Mouse (Mus musculus) embryonic stem cell, embryonic (primary cell): ENCODE data around the gene Cdc27.

ENCODE experiments used
- CTCF ChIA-PET, 4 experiments: fragments of 300-600 bp in 2 of 4; fragments of 350-600 bp in 2 of 4; sonication (Branson Sonifier 250); formaldehyde crosslinking; loops; one replicate each; lab custom pipeline; 2022; ENCODE audit warnings: inconsistent platforms in 2 of 4; lab: Charles Lee
- POLR2A ChIA-PET, 4 experiments: fragments of 300-600 bp in 2 of 4; fragments of 350-600 bp in 2 of 4; sonication (Branson Sonifier 250); formaldehyde crosslinking; loops; one replicate each; lab custom pipeline; 2022; ENCODE audit warnings: antibody characterized with exemption in 4 of 4, inconsistent platforms in 1 of 4; lab: Charles Lee

The Cdc27 gene

GRCm38 (mm10) chr11:104550406-104550974 is at the start of gene Cdc27, which contains the start of gene Myl4:
Cdc27 (minus strand) TSS chr11:104550620.
Myl4 (plus strand) TSS chr11:104550663.
- ChIA-PET CTCF (no interaction called here), POLR2A (interaction anchor here in 3 of 4 experiments (0.5 to 2.1 kb wide), 13 partner anchors 9 to 563 kb away, joined by 3 to 10 read pairs (median 4); no protein-coding TSS in a partner anchor)

- CTCF ChIA-PET: interaction anchor here in 2 of 4 experiments (0.6 to 1.2 kb wide), 3 partner anchors 8 to 10 kb away, joined by 3 to 4 read pairs (median 3); partner anchors contain the start of gene Itgb3 (in 1 of the 2)
- POLR2A ChIA-PET: interaction anchor here in 3 of 4 experiments (0.6 to 5.0 kb wide), 4 partner anchors 9 to 329 kb away, joined by 3 to 20 read pairs (median 3); partner anchors contain the start of gene Itgb3 (in 1 of the 3)
Measured at GRCm38 (mm10) chr11:104599265-104599945, 49.0 kb upstream of the Cdc27 start.

- ChIA-PET CTCF (interaction anchor here in 1 of 4 experiments (0.8 kb wide), 1 partner anchor 11 kb away, joined by 3 read pairs; no protein-coding TSS in a partner anchor), POLR2A (interaction anchor here in 3 of 4 experiments (0.5 to 5.0 kb wide), 5 partner anchors 9 to 53 kb away, joined by 3 to 20 read pairs (median 4); partner anchors contain the start of gene Itgb3 (in 2 of the 3))
Measured at GRCm38 (mm10) chr11:104596365-104596764, 45.9 kb upstream of the Cdc27 start.

- CTCF ChIA-PET: interaction anchor here in 2 of 4 experiments (0.6 to 0.7 kb wide), 2 partner anchors 9 to 115 kb away, joined by 3 to 5 read pairs; no protein-coding TSS in a partner anchor
- POLR2A ChIA-PET: interaction anchor here in 1 of 4 experiments (0.7 kb wide), 1 partner anchor 93 kb away, joined by 3 read pairs; no protein-coding TSS in a partner anchor
Measured at GRCm38 (mm10) chr11:104592066-104592835, 41.8 kb upstream of the Cdc27 start.

GRCm38 (mm10) chr11:104590148-104590547 is 39.7 kb upstream of the Cdc27 start:
- POLR2A ChIA-PET: interaction anchor here in 2 of 4 experiments (0.5 to 1.6 kb wide), 5 partner anchors 11 to 1681 kb away, joined by 3 to 9 read pairs (median 3); no protein-coding TSS in a partner anchor
- CTCF ChIA-PET: interaction anchor here (0.6 to 1.8 kb wide), 24 partner anchors 8 to 720 kb away, joined by 3 to 8 read pairs (median 3); partner anchors contain the start of genes Mettl2 (in 2 of the 4) and Itgb3 (in 1 of the 4)

- ChIA-PET POLR2A (interaction anchor here in 3 of 4 experiments (0.6 to 1.6 kb wide), 4 partner anchors 11 to 116 kb away, joined by 3 to 9 read pairs (median 4); no protein-coding TSS in a partner anchor), CTCF (interaction anchor here (0.5 to 1.8 kb wide), 16 partner anchors 8 to 536 kb away, joined by 3 to 10 read pairs (median 4); partner anchors contain the start of gene Mettl2 (in 1 of the 4))
Measured at GRCm38 (mm10) chr11:104589570-104589969, 39.1 kb upstream of the Cdc27 start.

GRCm38 (mm10) chr11:104588513-104588912 is 38.1 kb upstream of the Cdc27 start:
- POLR2A ChIA-PET: interaction anchor here in 1 of 4 experiments (0.6 to 1.6 kb wide), 2 partner anchors 19 to 256 kb away, joined by 3 read pairs; partner anchors contain the start of gene Itgb3
- CTCF ChIA-PET: no interaction called here

GRCm38 (mm10) chr11:104587904-104588303 is 37.5 kb upstream of the Cdc27 start:
- CTCF ChIA-PET: no interaction called here
- POLR2A ChIA-PET: interaction anchor here in 1 of 4 experiments (0.6 to 1.6 kb wide), 3 partner anchors 9 to 257 kb away, joined by 3 read pairs; partner anchors contain the start of gene Itgb3

- POLR2A ChIA-PET: interaction anchor here in 3 of 4 experiments (0.5 to 1.4 kb wide), 10 partner anchors 8 to 297 kb away, joined by 3 to 12 read pairs (median 4); no protein-coding TSS in a partner anchor
Measured at GRCm38 (mm10) chr11:104585495-104585894, 35.1 kb upstream of the Cdc27 start.

GRCm38 (mm10) chr11:104582630-104583364 is 32.4 kb upstream of the Cdc27 start:
- ChIA-PET CTCF (interaction anchor here in 1 of 4 experiments (0.6 kb wide), 2 partner anchors 72 to 531 kb away, joined by 3 to 4 read pairs; no protein-coding TSS in a partner anchor), POLR2A (interaction anchor here in 2 of 4 experiments (0.8 to 1.7 kb wide), 6 partner anchors 33 to 294 kb away, joined by 3 to 4 read pairs (median 3); partner anchors contain the start of genes Cdc27 (in 1 of the 2) and Myl4 (in 1 of the 2))

More at GRCm38 (mm10) chr11:104585495-104585894, 35.1 kb upstream of the Cdc27 start:
- CTCF ChIA-PET: interaction anchor here (0.6 to 1.9 kb wide), 12 partner anchors 10 to 822 kb away, joined by 3 to 13 read pairs (median 3); no protein-coding TSS in a partner anchor

GRCm38 (mm10) chr11:104582308-104582606 is 31.8 kb upstream of the Cdc27 start:
- ChIA-PET CTCF (interaction anchor here in 2 of 4 experiments (0.6 to 2.5 kb wide), 3 partner anchors 8 to 592 kb away, joined by 3 to 8 read pairs (median 8); no protein-coding TSS in a partner anchor), POLR2A (interaction anchor here in 1 of 4 experiments (0.9 to 1.0 kb wide), 2 partner anchors 25 to 32 kb away, joined by 3 to 4 read pairs; partner anchors contain the start of genes Cdc27 and Myl4)

- CTCF ChIA-PET: interaction anchor here in 3 of 4 experiments (0.5 to 2.5 kb wide), 5 partner anchors 8 to 592 kb away, joined by 3 to 8 read pairs (median 8); partner anchors contain the start of gene Itgb3 (in 1 of the 3)
Measured at GRCm38 (mm10) chr11:104581446-104582307, 31.3 kb upstream of the Cdc27 start.

GRCm38 (mm10) chr11:104580606-104581005 is 30.2 kb upstream of the Cdc27 start:
- CTCF ChIA-PET: interaction anchor here in 1 of 4 experiments (2.5 kb wide), 1 partner anchor 9 kb away, joined by 8 read pairs; no protein-coding TSS in a partner anchor

More at GRCm38 (mm10) chr11:104581446-104582307, 31.3 kb upstream of the Cdc27 start:
- POLR2A ChIA-PET: interaction anchor here in 2 of 4 experiments (0.9 to 1.3 kb wide), 3 partner anchors 9 to 25 kb away, joined by 3 read pairs; no protein-coding TSS in a partner anchor

GRCm38 (mm10) chr11:104580091-104580490 is 29.7 kb upstream of the Cdc27 start:
- CTCF ChIA-PET: interaction anchor here in 2 of 4 experiments (0.7 to 2.5 kb wide), 2 partner anchors 9 to 10 kb away, joined by 5 to 8 read pairs; no protein-coding TSS in a partner anchor
- POLR2A ChIA-PET: interaction anchor here in 2 of 4 experiments (0.5 to 1.3 kb wide), 3 partner anchors 20 to 558 kb away, joined by 3 read pairs; no protein-coding TSS in a partner anchor

More at GRCm38 (mm10) chr11:104580606-104581005, 30.2 kb upstream of the Cdc27 start:
- POLR2A ChIA-PET: interaction anchor here in 2 of 4 experiments (0.5 to 1.3 kb wide), 3 partner anchors 19 to 558 kb away, joined by 3 read pairs; no protein-coding TSS in a partner anchor

GRCm38 (mm10) chr11:104579575-104579974 is 29.2 kb upstream of the Cdc27 start:
- POLR2A ChIA-PET: interaction anchor here in 2 of 4 experiments (0.6 to 1.1 kb wide), 2 partner anchors 28 to 77 kb away, joined by 3 to 4 read pairs; partner anchors contain the start of gene Itgb3 (in 1 of the 2)
- CTCF ChIA-PET: interaction anchor here in 1 of 4 experiments (0.7 kb wide), 1 partner anchor 8 kb away, joined by 5 read pairs; no protein-coding TSS in a partner anchor
